Mouse (Mus musculus) myocyte (in vitro differentiated cells): ENCODE measurements at regions not wholly inside any gene's neighbourhood (a gene's known extent, or its start where the extent isn't known, plus 50 kb on each side); places are given as distances from the start of the nearest gene placed in this dataset.

Experiments
- E2F4 ChIP-seq: IDR thresholded peaks from one replicate; pipeline ENCODE4 v1.6.1; 2011; ENCODE audit warnings: mild to moderate bottlenecking, control low read depth, moderate library complexity; ENCODE audit not compliant: insufficient read depth
- MYOD1 ChIP-seq, 3 experiments: IDR thresholded peaks; one replicate each; pipeline ENCODE4 v1.6.1; 2011; ENCODE audit warnings: control low read depth in 2 of 3, low read depth in 2 of 3, mild to moderate bottlenecking in 2 of 3, moderate library complexity in 1 of 3; ENCODE audit not compliant: insufficient read length in 2 of 3, control insufficient read depth in 1 of 3
- MYOG ChIP-seq, 3 experiments: IDR thresholded peaks; one replicate each; pipeline ENCODE4 v1.6.1; 2011; ENCODE audit warnings: control low read depth in 2 of 3, low read depth in 2 of 3, mild to moderate bottlenecking in 2 of 3; ENCODE audit not compliant: insufficient read length in 2 of 3, control insufficient read depth in 1 of 3, insufficient read depth in 1 of 3
- POLR2A ChIP-seq: IDR thresholded peaks from one replicate; pipeline ENCODE4 v1.6.1; 2011; ENCODE audit warnings: low read depth, mild to moderate bottlenecking, control low read depth, moderate library complexity; ENCODE audit not compliant: insufficient read length
- POLR2AphosphoS2 ChIP-seq: IDR thresholded peaks from one replicate; pipeline ENCODE4 v1.6.1; 2011; ENCODE audit warnings: low read depth, control low read depth; ENCODE audit not compliant: insufficient read length
- REST ChIP-seq: IDR thresholded peaks from one replicate; pipeline ENCODE4 v1.6.1; 2011; ENCODE audit warnings: mild to moderate bottlenecking, control low read depth, moderate library complexity; ENCODE audit not compliant: insufficient read depth, insufficient read length
- TCF12 ChIP-seq: IDR thresholded peaks from one replicate; pipeline ENCODE4 v1.6.1; 2011; ENCODE audit warnings: mild to moderate bottlenecking, control low read depth; ENCODE audit not compliant: poor library complexity, insufficient read depth, severe bottlenecking
- TCF3 ChIP-seq: IDR thresholded peaks from one replicate; pipeline ENCODE4 v1.6.1; 2011; ENCODE audit warnings: low read depth, control low read depth; ENCODE audit not compliant: insufficient read length
- USF1 ChIP-seq: IDR thresholded peaks from one replicate; pipeline ENCODE4 v1.6.1; 2011; ENCODE audit warnings: low read depth, mild to moderate bottlenecking, control low read depth, moderate library complexity

DNA sequence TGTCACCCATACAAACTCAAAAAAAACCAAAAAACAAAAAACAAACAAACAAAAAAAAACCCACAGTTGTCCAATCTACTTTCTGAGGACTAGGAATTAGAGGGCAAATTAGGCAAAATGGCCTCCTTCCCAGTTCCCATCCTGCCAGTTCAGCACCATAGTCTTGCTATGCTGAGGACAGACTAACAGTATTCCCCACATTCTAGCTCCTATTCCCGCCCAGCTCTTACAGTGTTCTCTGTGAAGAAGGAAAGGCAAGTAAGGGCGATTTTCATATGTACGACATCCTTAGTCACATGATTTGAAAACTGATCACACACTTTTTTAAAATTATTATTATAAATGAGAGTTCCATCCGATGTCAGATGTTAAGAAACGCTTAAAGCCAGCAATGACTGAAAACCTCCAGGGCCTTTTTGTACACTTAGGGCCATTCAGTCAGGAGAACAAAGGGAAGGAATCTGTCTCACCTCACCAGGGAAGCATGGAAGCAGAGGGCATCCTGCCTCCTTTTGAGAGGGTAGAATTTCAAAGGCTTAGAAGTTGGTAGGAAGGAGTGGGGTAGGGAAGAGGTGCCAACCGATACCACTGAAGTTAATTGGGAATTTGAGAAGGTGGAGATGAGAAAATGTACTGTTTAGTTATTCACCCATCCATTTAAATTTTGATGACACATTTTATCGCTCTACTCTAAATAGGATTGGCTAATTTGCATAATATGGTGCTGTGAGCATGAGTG is 70.1 kb upstream of the Lrig3 start:
- TF ChIP-seq POLR2AphosphoS2, result no peak
- no peak for TF ChIP-seq MYOD1 (IDR thresholded peaks at IDR 0.05; ENCODE audit: control insufficient read depth in 1 of 3, insufficient read length in 2 of 3, low read depth in 2 of 3)
- TF ChIP-seq POLR2A, result no peak
- no peak for TF ChIP-seq MYOG (IDR thresholded peaks at IDR 0.05; ENCODE audit: control insufficient read depth in 1 of 3, insufficient read depth in 1 of 3, insufficient read length in 2 of 3, low read depth in 2 of 3)
- no peak for TF ChIP-seq REST
- no peak for TF ChIP-seq E2F4
- TF ChIP-seq TCF12, result no peak
- no peak for TF ChIP-seq TCF3
- TF ChIP-seq USF1, result no peak
